Mouse (Mus musculus): ENCODE results near the gene Rorb. TPM values are rescaled to one million over a fixed set of nuclear protein-coding genes. Genes with fewer than 3 reads are reported as not detected.

The Rorb gene
- polyA plus RNA-seq, 1 experiment from 2014 or later, result 2.1 TPM

DNA sequence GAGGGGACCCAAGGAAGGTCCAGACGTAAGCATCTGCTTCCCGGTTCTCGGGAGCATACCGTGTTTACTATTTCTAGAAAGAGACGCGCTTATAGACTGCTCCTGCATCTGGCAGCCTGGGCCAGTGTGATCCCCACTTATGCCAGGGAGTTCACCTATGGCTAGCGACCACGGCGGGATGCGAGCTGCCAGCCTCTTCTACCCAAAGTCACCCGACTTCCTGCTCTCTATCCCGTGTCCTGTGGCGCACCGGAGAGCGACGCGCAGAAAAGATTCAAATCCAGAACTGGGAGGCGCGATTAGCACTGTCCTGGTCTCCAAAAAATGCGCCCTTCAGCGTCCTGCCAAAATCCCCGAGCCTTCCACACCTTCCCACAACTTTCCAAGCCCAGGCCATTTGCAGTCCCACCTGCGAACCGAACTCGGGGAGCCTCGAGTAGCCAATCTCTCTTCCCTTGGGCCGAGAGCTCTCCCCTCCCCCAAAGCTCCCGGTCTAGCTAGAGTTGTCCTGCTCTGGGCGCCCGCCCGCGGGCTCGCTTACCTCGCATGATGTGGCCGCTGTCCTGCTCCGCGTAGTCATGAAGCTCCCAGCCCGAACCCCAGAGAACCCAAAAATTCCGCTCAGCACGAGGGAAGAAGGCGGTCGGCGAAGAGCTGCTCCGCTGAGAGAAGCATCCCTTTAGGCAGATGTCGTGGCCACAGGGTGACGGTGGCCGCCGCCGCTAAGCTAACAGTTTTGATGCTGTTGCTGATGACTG lies 806 bp downstream of the Rorb start:
- WGBS, result 1% methylated on average over 49 of the region's 49 CpGs
- Histone ChIP-seq H3K36me3 (replicated peaks; ENCODE audit: control insufficient read depth, insufficient read depth, low read depth, low read length) (no peaks in the 10 kb centered on the region), H3K27ac (replicated peaks; ENCODE audit: low read depth, low read length) (no peak overlapping the region), H3K4me1 (ENCODE audit: control insufficient read depth, insufficient read depth, low read length) (0 out of 2 replicates have a peak, but pooled peaks cover 2% of the 10 kb centered on the region), H3K4me3 (ENCODE audit: low read depth, low read length) (peak overlapping the region; percentile 38), H3K9me3 (replicated peaks; ENCODE audit: control insufficient read depth, low read length) (no peaks in the 10 kb centered on the region), H3K9ac (replicated peaks; ENCODE audit: low read length) (peak overlapping the region; percentile 43), H3K4me2 (ENCODE audit: low read depth, low read length) (peak overlapping the region; percentile 91), H3K27me3 (ENCODE audit: control insufficient read depth, insufficient read depth, low read length) (peaks cover 21% of the 10 kb centered on the region)
- DNase-seq (ENCODE audit: low spot score) (peak; percentile 64), ATAC-seq (replicated peaks; ENCODE audit: insufficient number of reproducible peaks, low FRiP score, low TSS enrichment, low read depth) (peak; percentile 45; the same call in 1 of the 2 replicates)

DNA sequence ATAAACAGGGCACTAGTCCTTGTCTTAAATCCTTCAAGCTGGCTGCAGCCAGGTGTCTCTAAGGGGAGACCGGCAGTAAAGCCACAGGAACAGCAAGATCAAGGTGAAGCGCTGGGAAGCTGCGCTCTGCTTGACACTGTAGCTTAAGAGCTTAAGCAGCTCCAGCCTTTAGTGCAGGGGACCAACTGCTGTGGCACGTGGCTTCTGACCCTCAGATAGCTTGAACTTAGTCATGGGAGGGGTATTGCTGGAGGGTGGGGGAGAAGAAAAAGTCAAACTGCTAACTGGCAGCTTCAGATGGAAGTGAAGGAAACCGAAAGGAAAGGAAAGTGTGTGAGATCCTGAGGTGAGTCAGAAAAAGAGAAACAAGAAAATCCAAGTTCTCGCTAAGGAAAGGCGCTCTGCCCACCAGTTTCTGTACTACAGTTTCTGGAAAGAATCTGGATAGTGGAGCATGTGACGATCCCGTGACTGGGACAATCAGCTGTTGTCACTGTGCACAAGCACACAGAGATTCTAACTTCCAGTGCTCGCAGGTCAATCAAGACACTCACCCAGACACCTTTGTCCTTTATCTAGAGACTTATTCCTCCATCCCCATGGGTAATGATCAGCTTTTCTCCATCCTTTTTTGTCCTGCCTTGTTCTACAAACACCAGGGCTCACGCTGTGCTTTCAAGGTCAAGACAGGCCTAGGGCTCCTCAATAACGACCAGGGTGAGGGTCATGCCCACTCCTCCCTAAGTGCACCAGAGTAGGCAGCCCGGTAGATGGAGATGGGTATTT lies 2.2 kb downstream of the Rorb start:
- WGBS, result 29% methylated on average over 13 of the region's 13 CpGs
- Histone ChIP-seq H3K27ac (replicated peaks; ENCODE audit: low read depth, low read length) (no peak overlapping the region), H3K4me1 (ENCODE audit: control insufficient read depth, insufficient read depth, low read length) (0 out of 2 replicates have a peak, but pooled peaks cover 2% of the 10 kb centered on the region), H3K4me2 (ENCODE audit: low read depth, low read length) (no peak overlapping the region), H3K4me3 (ENCODE audit: low read depth, low read length) (no peak overlapping the region), H3K9ac (replicated peaks; ENCODE audit: low read length) (no peak overlapping the region), H3K36me3 (replicated peaks; ENCODE audit: control insufficient read depth, insufficient read depth, low read depth, low read length) (no peaks in the 10 kb centered on the region), H3K27me3 (ENCODE audit: control insufficient read depth, insufficient read depth, low read length) (peaks cover 21% of the 10 kb centered on the region), H3K9me3 (replicated peaks; ENCODE audit: control insufficient read depth, low read length) (no peaks in the 10 kb centered on the region)
- ATAC-seq (replicated peaks; ENCODE audit: insufficient number of reproducible peaks, low FRiP score, low TSS enrichment, low read depth), result no peak
- DNase-seq (ENCODE audit: low spot score), result peak; percentile 11

DNA sequence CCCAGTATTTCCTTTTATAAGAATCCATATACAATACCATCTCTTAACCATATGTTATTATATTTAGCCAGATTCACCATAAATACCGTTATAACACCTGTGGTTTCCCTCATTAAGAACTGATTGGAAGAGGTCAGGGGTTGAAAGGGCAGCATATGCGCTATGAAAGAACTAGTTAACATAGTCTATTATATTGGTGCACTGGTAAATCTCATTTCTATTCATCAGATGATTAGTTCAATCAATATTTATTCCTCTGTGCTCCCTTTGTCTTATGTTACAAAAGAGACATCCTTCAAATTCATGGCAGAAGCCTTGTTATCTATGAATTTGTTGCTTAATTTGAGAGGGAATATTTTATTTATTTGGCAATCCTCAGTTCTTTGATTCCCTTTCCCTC lies 6.4 kb downstream of the Rorb start:
- no peak overlapping the region for H3K27ac ChIP-seq (replicated peaks; ENCODE audit: low read depth, low read length)
- H3K9me3 ChIP-seq (replicated peaks; ENCODE audit: control insufficient read depth, low read length), result no peaks in the 10 kb centered on the region
- WGBS, result 83% methylated on average over 2 of the region's 2 CpGs
- no peaks in the 10 kb centered on the region for H3K36me3 ChIP-seq (replicated peaks; ENCODE audit: control insufficient read depth, insufficient read depth, low read depth, low read length)
- no peak for ATAC-seq (replicated peaks; ENCODE audit: insufficient number of reproducible peaks, low FRiP score, low TSS enrichment, low read depth)
- H3K4me1 ChIP-seq (ENCODE audit: control insufficient read depth, insufficient read depth, low read length), result no peaks in the 10 kb centered on the region
- no peak for DNase-seq (ENCODE audit: low spot score)
- H3K4me2 ChIP-seq (ENCODE audit: low read depth, low read length), result no peak overlapping the region
- peaks cover 15% of the 10 kb centered on the region for H3K27me3 ChIP-seq (ENCODE audit: control insufficient read depth, insufficient read depth, low read length)
- no peak overlapping the region for H3K9ac ChIP-seq (replicated peaks; ENCODE audit: low read length)
- no peak overlapping the region for H3K4me3 ChIP-seq (ENCODE audit: low read depth, low read length)

DNA sequence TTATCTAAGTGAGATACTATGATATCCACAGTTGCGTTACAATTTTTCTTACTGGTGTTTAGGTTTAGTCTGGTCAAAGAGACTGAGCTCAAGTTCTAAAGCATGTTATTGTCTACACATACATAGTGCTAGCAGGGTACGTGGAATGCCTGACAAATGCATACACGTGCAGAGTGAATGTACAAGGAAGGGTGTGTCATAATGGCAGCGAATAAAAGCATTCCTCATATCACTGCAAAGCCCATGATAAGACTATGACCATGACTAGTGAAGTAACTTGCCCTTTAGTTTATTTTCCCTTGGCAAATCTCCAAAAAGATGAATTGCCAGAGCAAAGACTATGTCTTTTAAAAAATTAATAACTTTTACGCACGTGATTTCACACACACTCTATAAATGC lies 13.8 kb downstream of the Rorb start:
- Histone ChIP-seq H3K9ac (replicated peaks; ENCODE audit: low read length) (no peak overlapping the region), H3K4me3 (ENCODE audit: low read depth, low read length) (no peak overlapping the region), H3K9me3 (replicated peaks; ENCODE audit: control insufficient read depth, low read length) (no peaks in the 10 kb centered on the region), H3K27ac (replicated peaks; ENCODE audit: low read depth, low read length) (no peak overlapping the region), H3K27me3 (ENCODE audit: control insufficient read depth, insufficient read depth, low read length) (no peaks in the 10 kb centered on the region), H3K4me1 (ENCODE audit: control insufficient read depth, insufficient read depth, low read length) (no peaks in the 10 kb centered on the region), H3K36me3 (replicated peaks; ENCODE audit: control insufficient read depth, insufficient read depth, low read depth, low read length) (no peaks in the 10 kb centered on the region), H3K4me2 (ENCODE audit: low read depth, low read length) (no peak overlapping the region)
- ATAC-seq (replicated peaks; ENCODE audit: insufficient number of reproducible peaks, low FRiP score, low TSS enrichment, low read depth) (no peak), DNase-seq (ENCODE audit: low spot score) (no peak)
- WGBS, result 93% methylated on average over 6 of the region's 6 CpGs

DNA sequence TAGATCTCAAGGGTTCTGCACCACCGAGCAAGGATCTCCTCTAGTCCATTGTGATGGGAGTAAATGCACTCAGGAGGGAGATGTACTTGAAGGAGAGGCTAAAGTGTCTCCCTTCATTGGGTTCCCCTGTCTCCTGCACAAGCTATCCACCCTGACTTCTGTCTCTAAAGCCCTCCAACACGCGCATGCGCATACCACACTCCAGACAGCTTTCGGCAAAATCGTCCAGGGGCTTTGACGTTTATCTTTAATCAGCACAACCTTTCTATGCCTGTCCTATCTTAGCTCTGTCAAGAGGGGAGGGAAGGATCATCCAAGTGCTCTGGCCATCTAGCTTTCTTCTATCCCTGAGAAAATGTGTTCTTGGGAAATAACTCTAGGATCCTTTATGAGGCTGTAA lies 21.6 kb downstream of the Rorb start:
- Histone ChIP-seq H3K4me3 (ENCODE audit: low read depth, low read length) (no peak overlapping the region), H3K9ac (replicated peaks; ENCODE audit: low read length) (no peak overlapping the region), H3K4me1 (ENCODE audit: control insufficient read depth, insufficient read depth, low read length) (no peaks in the 10 kb centered on the region), H3K27ac (replicated peaks; ENCODE audit: low read depth, low read length) (no peak overlapping the region), H3K27me3 (ENCODE audit: control insufficient read depth, insufficient read depth, low read length) (no peaks in the 10 kb centered on the region), H3K9me3 (replicated peaks; ENCODE audit: control insufficient read depth, low read length) (no peaks in the 10 kb centered on the region), H3K36me3 (replicated peaks; ENCODE audit: control insufficient read depth, insufficient read depth, low read depth, low read length) (no peaks in the 10 kb centered on the region), H3K4me2 (ENCODE audit: low read depth, low read length) (no peak overlapping the region)
- ATAC-seq (replicated peaks; ENCODE audit: insufficient number of reproducible peaks, low FRiP score, low TSS enrichment, low read depth) (no peak), DNase-seq (ENCODE audit: low spot score) (no peak)
- WGBS, result 79% methylated on average over 7 of the region's 7 CpGs

DNA sequence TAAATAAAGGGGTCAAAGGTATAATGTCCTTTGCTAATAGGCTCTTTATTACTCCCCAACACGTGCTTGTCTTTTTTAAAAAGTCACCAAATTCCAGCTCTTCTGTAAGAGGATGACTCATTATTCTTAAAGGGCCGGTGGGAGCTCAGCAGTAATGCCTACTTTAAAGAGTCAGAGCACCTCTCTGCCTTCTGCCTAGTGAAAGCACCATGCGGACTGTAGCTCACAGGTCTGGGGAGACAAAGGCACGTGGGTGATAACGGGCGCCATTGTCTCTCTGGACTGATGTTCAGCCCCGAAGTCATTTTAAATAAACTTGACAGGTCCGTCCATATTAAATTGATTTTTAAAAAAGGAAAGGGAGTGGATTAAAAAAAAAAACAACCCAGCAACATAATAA lies 33.1 kb downstream of the Rorb start:
- H3K27me3 ChIP-seq (ENCODE audit: control insufficient read depth, insufficient read depth, low read length), result no peaks in the 10 kb centered on the region
- WGBS, result 69% methylated on average over 8 of the region's 8 CpGs

DNA sequence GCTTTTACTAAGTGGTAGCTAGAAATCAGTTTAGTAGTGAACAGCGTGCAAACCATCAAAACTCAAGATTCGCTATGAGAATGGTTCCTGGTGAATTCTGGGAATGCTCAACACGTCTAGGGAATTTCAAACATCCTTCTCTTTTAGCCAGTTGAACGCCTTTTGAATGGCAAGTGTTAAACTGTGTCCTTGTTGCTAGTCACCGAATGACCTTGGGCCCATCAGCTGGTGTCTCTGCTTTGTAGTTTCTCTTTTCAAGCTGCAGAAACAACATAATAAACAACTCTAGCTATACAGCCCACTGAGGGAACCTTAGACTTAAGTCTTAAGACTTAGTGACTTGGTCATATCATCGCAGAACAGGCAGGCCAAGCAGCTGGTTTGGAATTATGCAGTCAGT lies 36.2 kb downstream of the Rorb start:
- WGBS, result 77% methylated on average over 6 of the region's 6 CpGs
- ATAC-seq (replicated peaks; ENCODE audit: insufficient number of reproducible peaks, low FRiP score, low TSS enrichment, low read depth), result no peak

More for the DNA sequence above, 33.1 kb downstream of the Rorb start:
- DNase-seq (ENCODE audit: low spot score) (no peak), ATAC-seq (replicated peaks; ENCODE audit: insufficient number of reproducible peaks, low FRiP score, low TSS enrichment, low read depth) (no peak)
- H3K36me3 ChIP-seq (replicated peaks; ENCODE audit: control insufficient read depth, insufficient read depth, low read depth, low read length), result no peaks in the 10 kb centered on the region
- H3K9ac ChIP-seq (replicated peaks; ENCODE audit: low read length), result no peak overlapping the region
- H3K4me2 ChIP-seq (ENCODE audit: low read depth, low read length), result no peak overlapping the region
- H3K4me3 ChIP-seq (ENCODE audit: low read depth, low read length), result no peak overlapping the region
- H3K9me3 ChIP-seq (replicated peaks; ENCODE audit: control insufficient read depth, low read length), result no peaks in the 10 kb centered on the region
- H3K27ac ChIP-seq (replicated peaks; ENCODE audit: low read depth, low read length), result no peak overlapping the region
- H3K4me1 ChIP-seq (ENCODE audit: control insufficient read depth, insufficient read depth, low read length), result no peaks in the 10 kb centered on the region

More for the DNA sequence above, 36.2 kb downstream of the Rorb start:
- Histone ChIP-seq H3K36me3 (replicated peaks; ENCODE audit: control insufficient read depth, insufficient read depth, low read depth, low read length) (no peaks in the 10 kb centered on the region), H3K4me1 (ENCODE audit: control insufficient read depth, insufficient read depth, low read length) (no peaks in the 10 kb centered on the region), H3K4me3 (ENCODE audit: low read depth, low read length) (no peak overlapping the region), H3K4me2 (ENCODE audit: low read depth, low read length) (no peak overlapping the region), H3K9me3 (replicated peaks; ENCODE audit: control insufficient read depth, low read length) (no peaks in the 10 kb centered on the region), H3K27me3 (ENCODE audit: control insufficient read depth, insufficient read depth, low read length) (no peaks in the 10 kb centered on the region), H3K27ac (replicated peaks; ENCODE audit: low read depth, low read length) (no peak overlapping the region), H3K9ac (replicated peaks; ENCODE audit: low read length) (no peak overlapping the region)
- DNase-seq (ENCODE audit: low spot score), result no peak
